Mouse (Mus musculus) layer of hippocampus, adult 11-12 months (tissue): ENCODE measurements around the gene Madcam1.
"Not testable (repeated sequence)": the region's sequence is repeated elsewhere in the genome, so short reads cannot be mapped to it uniquely, and the experiment has no call there.

Experiments used
- DNase-seq: peaks from one replicate; pipeline ENCODE4 v3.0.0; 2022; ENCODE audit warnings: low spot score

The Madcam1 gene

GRCm38 (mm10) chr10:79689178-79689577, 24.8 kb downstream of the Madcam1 start:
- no peak for DNase-seq

GRCm38 (mm10) chr10:79691986-79692548, 27.7 kb downstream of the Madcam1 start:
- DNase-seq, result no peak

- no peak for DNase-seq
Observed at GRCm38 (mm10) chr10:79693580-79694378, 29.4 kb downstream of the Madcam1 start.

GRCm38 (mm10) chr10:79694379-79694655, 30.0 kb downstream of the Madcam1 start:
- no peak for DNase-seq

- DNase-seq, result peak; percentile 70
Observed at GRCm38 (mm10) chr10:79695231-79696128, 31.1 kb downstream of the Madcam1 start.

GRCm38 (mm10) chr10:79696129-79696651, 31.8 kb downstream of the Madcam1 start:
- no peak for DNase-seq

GRCm38 (mm10) chr10:79697916-79698315, 33.6 kb downstream of the Madcam1 start:
- no peak for DNase-seq

GRCm38 (mm10) chr10:79698459-79698858, 34.1 kb downstream of the Madcam1 start:
- DNase-seq, result no peak

- DNase-seq, result no peak
Observed at GRCm38 (mm10) chr10:79700676-79701075, 36.3 kb downstream of the Madcam1 start.

GRCm38 (mm10) chr10:79701443-79702129, 37.2 kb downstream of the Madcam1 start:
- no peak for DNase-seq

GRCm38 (mm10) chr10:79702970-79703369, 38.6 kb downstream of the Madcam1 start:
- not testable (repeated sequence) for DNase-seq

GRCm38 (mm10) chr10:79703541-79703940, 39.2 kb downstream of the Madcam1 start:
- no peak for DNase-seq

- peak; percentile 99 for DNase-seq
Observed at GRCm38 (mm10) chr10:79704065-79704969, 40.0 kb downstream of the Madcam1 start, which contains the start of gene Bsg. TSS of gene Bsg (plus strand) at chr10:79704491.

GRCm38 (mm10) chr10:79704970-79705360, 40.6 kb downstream of the Madcam1 start:
- DNase-seq, result no peak

- no peak for DNase-seq
Observed at GRCm38 (mm10) chr10:79705951-79706350, 41.6 kb downstream of the Madcam1 start.

- DNase-seq, result no peak
Observed at GRCm38 (mm10) chr10:79706406-79707094, 42.2 kb downstream of the Madcam1 start.

- DNase-seq, result no peak
Observed at GRCm38 (mm10) chr10:79707162-79707561, 42.8 kb downstream of the Madcam1 start.

GRCm38 (mm10) chr10:79707759-79708158, 43.4 kb downstream of the Madcam1 start:
- no peak for DNase-seq

GRCm38 (mm10) chr10:79708668-79709067, 44.3 kb downstream of the Madcam1 start:
- no peak for DNase-seq

- no peak for DNase-seq
Observed at GRCm38 (mm10) chr10:79709307-79709706, 44.9 kb downstream of the Madcam1 start.
